Mouse (Mus musculus): ENCODE results near the gene Mgat4b.

DNA sequence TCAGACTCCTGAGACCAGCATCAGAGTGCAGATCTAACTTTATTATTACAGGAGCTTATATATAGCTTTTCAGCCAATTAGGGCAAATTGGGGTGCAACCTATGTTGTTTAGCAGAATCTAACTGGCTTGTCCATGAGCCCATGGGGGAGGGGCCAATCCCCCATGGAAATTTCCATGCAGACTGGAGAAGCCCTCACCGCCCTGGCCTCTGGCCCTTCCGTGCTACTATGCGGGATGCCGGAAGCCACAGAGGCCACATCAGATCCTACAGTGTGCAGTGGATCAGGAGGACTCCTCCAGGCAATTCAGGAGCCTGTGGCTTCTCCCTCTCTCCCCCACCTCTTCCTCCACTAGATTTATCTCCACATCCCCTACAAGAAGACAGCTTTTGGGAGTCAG, 7.1 kb downstream of the Mgat4b start:
- TF ChIP-seq CTCF (IDR thresholded peaks at IDR 0.05) (no peak), POLR2A (IDR thresholded peaks at IDR 0.05; ENCODE audit: insufficient read depth, low read depth, low read length) (no peak)

All from heart, adult 2 months (tissue).